Mouse (Mus musculus) thymus, adult 2 months (tissue): Measurements from ENCODE around the gene Vti1a. TPM values are rescaled to one million over a fixed set of nuclear protein-coding genes. Genes with fewer than 3 reads are reported as not detected.

Source experiments
- DNase-seq: peaks from one replicate; pipeline ENCODE4 v3.0.0; 2021
- H3K27ac ChIP-seq: fragments of 200-500 bp; 2 replicates; pipeline ENCODE4 v1.5.1; 2012; ENCODE audit warnings: low read length, control low read depth; ENCODE audit not compliant: control insufficient read depth, insufficient read depth
- H3K27me3 ChIP-seq: fragments of 200-500 bp; 2 replicates; pipeline ENCODE4 v1.6.1; 2012; ENCODE audit warnings: mild to moderate bottlenecking, low read length, moderate library complexity, mixed read lengths; ENCODE audit not compliant: control insufficient read depth, insufficient read depth
- H3K36me3 ChIP-seq: fragments of 200-500 bp; 2 replicates; pipeline ENCODE4 v1.6.1; 2012; ENCODE audit warnings: mild to moderate bottlenecking, low read length, moderate library complexity; ENCODE audit not compliant: control insufficient read depth, insufficient read depth
- H3K4me1 ChIP-seq: fragments of 200-500 bp; replicated peaks from 2 replicates; pipeline ENCODE4 v1.6.1; 2012; ENCODE audit warnings: low read length; ENCODE audit not compliant: control insufficient read depth, insufficient read depth
- H3K4me3 ChIP-seq: fragments of 200-500 bp; 2 replicates; pipeline ENCODE4 v1.5.1; 2012; ENCODE audit warnings: mild to moderate bottlenecking, low read length, control low read depth, moderate library complexity; ENCODE audit not compliant: control insufficient read depth, insufficient read depth
- CTCF ChIP-seq: fragments of 200-500 bp; IDR thresholded peaks from 2 replicates; pipeline ENCODE4 v1.5.1; 2012; ENCODE audit warnings: mild to moderate bottlenecking, control low read depth, low read length, moderate library complexity, borderline replicate concordance; ENCODE audit not compliant: control insufficient read depth, poor library complexity, insufficient read depth; ENCODE audit errors: extremely low read depth
- POLR2A ChIP-seq: fragments of 200-500 bp; IDR thresholded peaks from 2 replicates; pipeline ENCODE4 v1.6.1; 2012; ENCODE audit warnings: mild to moderate bottlenecking, low read length, control low read depth, moderate library complexity; ENCODE audit not compliant: control insufficient read depth, poor library complexity, insufficient read depth; ENCODE audit errors: extremely low read depth
- WGBS: fragments of 180-500 bp; shearing (Covaris S2); methylation state at CpG from one replicate; pipeline ENCODE4 v1.1.7; 2018; 5-methylcytosine and 5-hydroxymethylcytosine counted together
- polyA plus RNA-seq: library from polyadenylated mRNA; depleted of rRNA; stranded (reverse); fragments of >200 nt; gene quantifications from 2 replicates; pipeline ENCODE4 v1.2.3, GENCODE M21; 2012

The Vti1a gene
- polyA plus RNA-seq, 1 experiment: 15.4 TPM

DNA sequence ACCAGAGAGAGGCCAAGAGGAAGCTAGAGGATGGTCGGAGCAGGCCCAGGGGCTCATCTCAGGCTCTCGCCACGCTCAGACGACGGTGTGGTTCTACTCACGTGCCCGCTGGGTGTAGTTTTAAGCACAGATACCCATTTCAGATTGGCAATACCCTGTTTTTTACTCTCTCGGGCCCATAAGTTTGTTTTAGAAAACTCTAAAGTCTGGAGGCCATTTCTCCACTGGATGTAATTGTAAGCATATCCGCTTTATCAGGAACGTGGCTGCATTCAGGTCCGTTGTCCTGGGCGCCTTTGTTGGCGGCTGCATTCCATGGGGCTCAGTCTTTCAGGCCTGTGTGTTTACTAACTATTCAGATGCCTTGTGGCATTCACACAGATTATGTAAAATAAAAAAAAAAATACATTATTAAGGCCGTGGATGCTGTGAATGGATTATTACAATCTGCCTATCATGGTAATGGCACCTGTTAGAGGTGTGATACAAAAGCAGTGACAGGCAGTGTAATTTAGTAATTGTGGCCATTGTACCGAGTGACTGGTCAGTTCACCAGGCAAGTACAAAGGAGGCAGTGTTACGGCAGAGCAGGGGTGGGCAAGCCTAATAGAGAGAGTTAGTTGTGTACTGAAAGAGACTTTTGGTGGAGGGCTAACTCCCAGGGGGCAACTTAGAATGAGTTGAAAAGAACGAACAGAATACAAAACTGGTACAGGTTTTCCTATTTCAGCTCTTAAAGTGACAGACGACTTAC lies 106.4 kb downstream of the Vti1a start:
- DNase-seq: no peak
- Histone ChIP-seq H3K27ac (no peak overlapping the region), H3K36me3 (no peaks in the 10 kb centered on the region), H3K4me3 (no peak overlapping the region), H3K4me1 (no peaks in the 10 kb centered on the region), H3K27me3 (no peaks in the 10 kb centered on the region)
- TF ChIP-seq CTCF: no peak
- no peak for TF ChIP-seq POLR2A
- WGBS: 96% methylated on average over 18 of the region's 18 CpGs

DNA sequence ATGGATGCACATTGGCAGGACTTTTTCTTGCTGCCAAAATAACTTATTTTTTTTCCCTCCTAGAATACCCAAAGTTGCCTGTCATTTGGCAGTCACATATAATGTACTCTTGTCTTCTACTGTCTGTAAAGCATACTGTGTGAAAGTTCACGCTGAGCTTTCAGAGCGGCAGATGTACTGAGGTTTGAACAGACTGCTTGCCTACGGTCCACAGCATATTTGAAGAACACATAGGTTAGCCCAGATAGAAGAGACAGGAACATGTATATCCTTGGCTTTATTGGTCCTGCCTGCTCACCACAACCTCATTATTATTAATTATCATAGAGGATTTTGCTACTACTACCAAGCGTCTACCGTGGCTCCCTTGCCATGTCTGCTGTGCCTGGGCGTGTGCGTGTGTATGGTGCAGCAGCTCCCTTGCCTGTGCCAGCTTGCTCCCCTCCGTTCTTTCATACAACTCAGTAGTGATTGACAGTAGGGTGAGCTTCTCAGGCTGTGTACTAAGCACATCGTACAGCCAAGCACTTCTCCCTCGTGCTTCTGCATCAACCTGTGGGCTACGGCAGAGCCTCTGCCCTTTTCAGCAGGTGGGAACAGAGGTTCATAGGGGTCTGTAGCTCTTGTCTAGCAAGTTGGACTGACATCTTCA lies 107.1 kb downstream of the Vti1a start:
- Histone ChIP-seq H3K4me3 (no peak overlapping the region), H3K27ac (no peak overlapping the region), H3K4me1 (no peaks in the 10 kb centered on the region), H3K27me3 (no peaks in the 10 kb centered on the region), H3K36me3 (no peaks in the 10 kb centered on the region)
- TF ChIP-seq POLR2A (no peak), CTCF (no peak)
- 98% methylated on average over 11 of the region's 11 CpGs for WGBS
- DNase-seq: no peak

DNA sequence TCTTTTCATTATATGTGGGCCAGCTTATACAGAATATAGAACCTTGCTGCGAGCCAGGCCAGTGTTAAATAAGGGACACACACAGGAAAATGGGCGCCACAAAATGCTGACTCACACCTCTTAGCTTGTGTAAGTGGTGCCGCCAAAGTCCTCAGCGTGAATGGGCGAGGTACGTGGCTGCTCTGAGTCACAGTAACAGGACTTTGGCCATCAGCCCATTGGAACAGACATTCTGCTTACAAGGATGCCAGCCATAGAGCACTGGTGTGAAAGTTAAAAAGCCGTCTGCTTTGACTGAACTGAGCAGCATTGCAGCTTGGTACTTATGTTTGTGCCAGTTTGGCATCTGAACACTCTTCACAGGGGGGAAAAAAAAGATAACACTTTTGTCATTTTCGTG lies 107.9 kb downstream of the Vti1a start:
- no peak for TF ChIP-seq CTCF
- TF ChIP-seq POLR2A: no peak
- no peak overlapping the region for H3K4me3 ChIP-seq
- no peaks in the 10 kb centered on the region for H3K27me3 ChIP-seq
- no peak overlapping the region for H3K27ac ChIP-seq
- no peaks in the 10 kb centered on the region for H3K4me1 ChIP-seq
- no peaks in the 10 kb centered on the region for H3K36me3 ChIP-seq
- no peak for DNase-seq
- WGBS: 80% methylated on average over 8 of the region's 8 CpGs

DNA sequence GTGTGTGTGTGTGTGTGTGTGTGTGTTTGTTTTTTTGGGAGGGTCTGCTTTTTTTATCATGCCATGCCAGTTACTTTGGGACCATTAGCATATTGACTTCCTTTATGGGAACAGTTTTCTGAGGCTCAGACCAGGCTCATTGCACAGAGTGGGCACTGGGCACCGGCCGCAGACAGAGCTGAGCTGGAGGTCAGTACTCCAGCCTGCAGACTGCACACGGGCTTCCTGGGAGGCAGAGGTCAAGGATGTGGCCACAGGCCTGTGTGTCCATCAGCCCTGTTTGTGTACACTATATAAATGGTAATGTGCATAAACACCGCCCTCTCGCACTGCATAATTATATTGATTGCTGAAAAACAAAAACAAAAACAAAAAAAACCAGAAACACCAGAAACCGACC lies 108.4 kb downstream of the Vti1a start:
- DNase-seq: no peak
- H3K27ac ChIP-seq: no peak overlapping the region
- TF ChIP-seq POLR2A: no peak
- no peak for TF ChIP-seq CTCF
- WGBS: 98% methylated on average over 6 of the region's 6 CpGs
- no peaks in the 10 kb centered on the region for H3K4me1 ChIP-seq
- no peaks in the 10 kb centered on the region for H3K36me3 ChIP-seq
- no peak overlapping the region for H3K4me3 ChIP-seq
- H3K27me3 ChIP-seq: no peaks in the 10 kb centered on the region

DNA sequence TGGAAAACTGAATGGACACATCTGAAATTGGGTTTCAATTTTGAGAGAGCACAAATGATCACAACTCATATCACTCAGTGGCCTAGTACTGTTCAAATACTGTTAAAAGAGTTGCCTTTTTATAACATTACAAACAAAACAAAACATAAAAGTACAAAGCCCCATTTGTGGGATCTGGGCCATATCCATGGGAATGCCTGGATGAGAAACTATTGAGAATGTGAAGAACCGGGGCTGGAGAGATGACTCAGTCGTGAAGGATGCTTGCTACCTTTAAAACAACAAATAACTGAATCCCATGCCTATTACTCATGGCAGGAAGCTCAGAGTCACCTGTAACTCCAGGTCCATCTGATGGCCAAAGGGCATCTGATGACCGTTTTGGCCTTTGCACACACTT lies 124.2 kb downstream of the Vti1a start:
- Histone ChIP-seq H3K36me3 (no peaks in the 10 kb centered on the region), H3K27me3 (no peaks in the 10 kb centered on the region), H3K4me1 (no peaks in the 10 kb centered on the region), H3K4me3 (no peak overlapping the region), H3K27ac (no peak overlapping the region)
- DNase-seq: no peak
- no peak for TF ChIP-seq CTCF
- no peak for TF ChIP-seq POLR2A
- WGBS: 94% methylated on average over 3 of the region's 3 CpGs

DNA sequence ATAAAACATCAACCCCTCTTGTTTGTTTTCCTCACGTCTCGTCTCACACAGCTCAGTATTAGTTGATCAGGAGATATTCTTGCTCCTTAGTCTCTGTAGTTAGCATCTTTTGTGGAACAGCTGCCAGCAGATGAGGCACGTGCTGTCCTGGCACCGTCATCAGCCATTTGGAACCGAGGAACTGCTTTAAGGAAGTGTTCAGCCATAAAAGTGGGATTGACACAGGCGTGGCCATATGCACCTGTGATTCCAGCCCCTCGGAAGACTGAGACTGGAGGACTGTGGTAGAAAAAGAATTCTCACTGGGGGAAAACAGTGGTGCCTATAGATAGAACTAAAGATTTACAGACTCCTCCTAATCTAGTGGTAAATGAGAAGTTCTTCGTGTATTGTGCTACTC lies 127.5 kb downstream of the Vti1a start:
- H3K4me1 ChIP-seq: no peaks in the 10 kb centered on the region
- 96% methylated on average over 8 of the region's 8 CpGs for WGBS
- H3K27me3 ChIP-seq: no peaks in the 10 kb centered on the region
- no peak for DNase-seq
- H3K4me3 ChIP-seq: no peak overlapping the region
- H3K36me3 ChIP-seq: no peaks in the 10 kb centered on the region
- TF ChIP-seq POLR2A (no peak), CTCF (no peak)
- no peak overlapping the region for H3K27ac ChIP-seq
